Mouse (Mus musculus): ENCODE results near the gene B230219D22Rik.

The B230219D22Rik gene

DNA sequence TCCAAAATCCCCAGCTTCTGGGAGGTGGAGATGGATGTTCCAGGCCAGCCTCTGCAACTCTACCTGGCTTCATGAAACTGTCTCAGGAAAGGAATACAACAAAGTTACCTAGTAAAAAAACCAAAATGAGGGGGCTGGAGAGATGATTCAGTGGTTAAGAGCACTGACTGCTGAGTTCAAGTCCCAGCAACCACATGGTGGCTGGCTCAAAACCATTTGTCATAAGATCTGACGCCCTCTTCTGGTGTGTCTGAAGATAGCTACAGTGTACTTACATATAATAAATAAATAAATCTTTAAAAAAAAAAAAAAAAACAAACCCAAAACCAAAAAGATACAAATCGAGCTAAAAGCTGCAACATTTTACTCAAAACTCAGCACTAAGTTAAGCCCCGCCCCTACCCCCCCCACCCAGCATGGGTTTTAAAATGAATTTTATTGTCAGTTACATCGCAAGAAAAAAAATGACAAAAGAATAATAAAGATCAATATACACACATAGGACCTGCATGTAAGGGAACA lies 33.7 kb downstream of the B230219D22Rik start:
- DNase-seq (ENCODE audit: low read depth, low spot score), result no peak

DNA sequence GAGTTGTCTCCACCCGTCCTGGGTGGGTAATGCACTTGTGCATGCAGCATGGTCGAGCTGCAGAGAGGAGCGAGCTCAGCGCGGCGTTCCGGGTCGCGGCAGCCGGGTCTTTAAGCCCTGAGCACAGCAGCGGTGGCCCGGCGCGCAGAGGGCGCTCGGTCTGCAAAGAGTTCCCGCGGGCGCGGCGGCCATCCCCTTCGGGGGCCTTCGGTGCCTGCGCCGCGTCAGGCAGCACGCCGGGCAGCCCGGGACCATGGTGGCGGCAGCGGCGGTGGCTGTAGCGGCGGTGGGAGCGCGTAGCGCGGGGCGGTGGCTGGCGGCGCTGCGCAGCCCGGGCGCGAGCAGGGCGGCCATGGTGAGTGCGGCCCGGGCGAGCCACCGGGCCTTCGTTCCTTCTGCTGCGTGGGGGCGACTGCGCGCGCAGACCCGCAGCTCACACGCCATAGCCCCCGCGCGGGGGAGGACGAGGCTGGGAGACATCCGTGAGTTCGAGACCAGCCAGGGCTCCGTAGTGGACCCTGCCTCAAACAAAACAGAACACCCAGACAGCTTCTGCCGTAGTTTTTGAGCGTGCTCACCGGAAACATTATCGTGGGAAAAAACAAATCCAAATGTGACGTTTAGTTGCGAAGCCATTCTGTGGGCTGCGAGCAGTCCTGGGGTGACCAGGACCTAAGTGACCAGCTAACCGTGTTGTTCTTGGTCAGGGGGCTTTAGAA lies 34.4 kb downstream of the B230219D22Rik start, which contains the start of gene Pcbd2:
Gene Pcbd2 (plus strand): TSS at position 249 of the 719 bp plus-strand sequence.
- DNase-seq (ENCODE audit: low read depth, low spot score), result peak; percentile 70

- peak; percentile 79 for DNase-seq (ENCODE audit: low read depth, low spot score)
Measured at GRCm38 (mm10) chr13:55727839-55728238, 34.9 kb downstream of the B230219D22Rik start.

GRCm38 (mm10) chr13:55730716-55731115 lies 37.8 kb downstream of the B230219D22Rik start:
- no peak for DNase-seq (ENCODE audit: low read depth, low spot score)

DNA sequence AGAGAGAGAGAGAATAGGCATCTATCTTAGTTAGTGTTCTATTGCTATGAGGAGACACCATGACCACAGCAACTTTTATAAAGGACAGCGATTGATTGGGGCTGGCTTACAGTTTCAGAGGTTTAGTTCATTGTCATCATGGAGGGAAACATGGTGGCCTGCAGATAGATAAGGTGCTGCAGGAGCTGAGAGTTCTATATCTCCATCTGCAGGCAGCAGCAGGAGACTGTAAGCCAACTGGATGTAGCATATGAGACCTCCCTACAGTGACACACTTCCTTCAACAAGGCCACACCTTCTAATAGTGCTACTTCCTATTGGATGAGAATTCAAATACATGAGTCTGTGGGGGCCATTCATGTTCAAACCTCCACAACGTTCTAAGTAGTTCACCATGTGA lies 39.2 kb downstream of the B230219D22Rik start:
- no peak for DNase-seq (ENCODE audit: low read depth, low spot score)

DNA sequence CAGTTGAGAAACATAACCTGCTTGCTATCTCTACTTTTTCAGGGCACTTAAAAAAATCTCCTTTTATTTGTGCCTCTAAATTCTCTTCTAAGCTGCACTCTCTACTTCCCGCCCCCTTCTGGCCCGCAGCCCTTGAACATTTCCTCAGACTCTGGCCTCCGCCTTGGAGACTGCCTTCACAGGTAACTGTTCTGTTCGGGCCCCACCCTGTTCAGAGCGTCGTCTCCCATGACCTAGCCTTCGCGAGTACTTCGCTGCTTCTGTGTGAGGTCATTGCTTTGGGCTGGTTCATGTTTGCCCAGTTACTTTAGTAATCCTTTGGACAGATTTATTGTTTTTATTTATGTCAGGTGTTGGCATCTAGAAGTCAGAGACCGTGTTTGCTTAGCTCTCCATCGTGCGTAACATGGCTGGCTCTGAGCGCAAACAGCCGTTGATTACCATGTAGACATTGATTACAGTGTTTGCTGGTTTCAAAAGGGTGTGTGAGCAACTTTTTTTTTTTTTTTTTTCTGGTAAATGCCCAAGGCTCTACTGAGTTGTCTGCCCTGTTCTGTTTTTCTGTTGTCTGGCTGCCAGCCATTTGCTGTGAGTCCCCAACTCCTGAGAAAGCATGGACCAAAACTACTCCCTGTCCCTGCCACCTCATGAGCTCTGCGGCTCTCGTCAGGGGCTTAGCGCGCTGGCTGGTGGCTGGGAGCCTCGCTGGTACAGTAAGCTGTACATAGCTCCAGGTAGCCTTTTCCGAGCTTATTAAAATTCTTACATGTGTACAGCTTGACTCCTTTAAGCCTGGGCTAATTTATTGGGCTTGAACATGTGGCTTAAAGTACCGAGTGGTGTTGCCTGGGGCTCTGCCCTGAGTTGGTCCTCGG lies 40.9 kb downstream of the B230219D22Rik start:
- no peak for DNase-seq (ENCODE audit: low read depth, low spot score)

DNA sequence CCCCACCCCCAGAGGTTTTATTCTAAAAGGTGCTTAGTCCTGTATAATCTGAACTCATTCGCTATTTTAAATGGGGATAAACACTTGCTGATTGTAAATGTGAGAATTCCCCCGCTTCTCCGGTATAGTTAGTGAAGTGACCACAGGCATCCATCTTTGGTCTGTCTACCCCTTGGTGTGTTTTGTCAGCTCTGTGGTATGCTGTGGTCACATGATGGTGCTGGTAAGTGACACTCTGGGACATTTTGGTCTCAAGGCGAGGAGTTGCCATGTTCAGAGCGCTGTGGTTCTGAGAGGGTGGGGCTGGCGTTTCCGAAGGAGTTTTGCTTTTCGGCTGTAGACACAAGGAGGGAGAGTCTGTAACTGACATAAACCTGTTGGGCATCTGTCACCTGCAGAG lies 45.0 kb downstream of the B230219D22Rik start:
- DNase-seq (ENCODE audit: low read depth, low spot score), result no peak

GRCm38 (mm10) chr13:55742306-55742705 lies 49.4 kb downstream of the B230219D22Rik start:
- no peak for DNase-seq (ENCODE audit: low read depth, low spot score)
